Mouse (Mus musculus) cerebellum, postnatal 14 days (tissue): ENCODE measurements at regions not wholly inside any gene's neighbourhood (a gene's known extent, or its start where the extent isn't known, plus 50 kb on each side); places are given as distances from the start of the nearest gene placed in this dataset.
A peak's percentile ranks its signal among the peaks of the same experiment; 100 is the strongest.

Experiments
- DNase-seq, 2 experiments: peaks; one replicate each; pipeline ENCODE4 v3.0.0; 2021; ENCODE audit warnings: mixed read lengths in 2 of 2

GRCm38 (mm10) chr11:51911481-51911880 is 54.0 kb upstream of the Jade2 start:
- DNase-seq: no peak

GRCm38 (mm10) chr11:51915656-51916032 is 51.8 kb upstream of the Cdkn2aipnl start:
- DNase-seq: no peak

GRCm38 (mm10) chr11:51916033-51916929 is 51.2 kb upstream of the Cdkn2aipnl start:
- DNase-seq: peak; percentile 63 to 78
